Mouse (Mus musculus): ENCODE data around the gene Sphk1. TPM values are rescaled to one million over a fixed set of nuclear protein-coding genes. Genes with fewer than 3 reads are reported as not detected.
A peak's percentile ranks its signal among the peaks of the same experiment; 100 is the strongest.
"Not testable (repeated sequence)": the region's sequence is repeated elsewhere in the genome, so short reads cannot be mapped to it uniquely, and the experiment has no call there.

The Sphk1 gene
- polyA plus RNA-seq (2015; fragmentation: Nextera tagmentation; extraction: Ambion mirVana), result 3.1 and 3.3 TPM in 2 replicates

- 21% methylated on average over 11 of the region's 11 CpGs for WGBS
- Histone ChIP-seq H3K4me2 (peak within 1 kb of the TSS; percentile 73), H3K27ac (peak within 1 kb of the TSS; percentile 8; the same call in 1 of the 2 replicates), H3K4me1 (replicated peaks) (peaks cover 47% of the 10 kb centered on the region), H3K36me3 (no peaks in the 10 kb centered on the region), H3K27me3 (peaks cover 77% of the 10 kb centered on the region), H3K4me3 (peak within 1 kb of the TSS; percentile 44), H3K9ac (peak within 1 kb of the TSS; percentile 65), H3K9me3 (no peaks in the 10 kb centered on the region)
- no peak for ATAC-seq (ENCODE audit: low FRiP score)
Observed at GRCm38 (mm10) chr11:116530187-116531147, at the start of gene Sphk1. Sphk1 (plus strand) TSS chr11:116530925.

- Histone ChIP-seq H3K27me3 (no peaks in the 10 kb centered on the region), H3K9ac (no peak overlapping the region), H3K9me3 (no peaks in the 10 kb centered on the region), H3K36me3 (peaks cover 95% of the 10 kb centered on the region), H3K4me1 (replicated peaks) (no peaks in the 10 kb centered on the region), H3K4me3 (no peak overlapping the region), H3K27ac (no peak overlapping the region), H3K4me2 (no peak overlapping the region)
- no peak for ATAC-seq (ENCODE audit: low FRiP score)
- WGBS, result 89% methylated on average over 8 of the region's 8 CpGs
Observed at GRCm38 (mm10) chr11:116480975-116481374, 49.8 kb upstream of the Sphk1 start.

GRCm38 (mm10) chr11:116481776-116482175 lies 48.9 kb upstream of the Sphk1 start:
- H3K4me3 ChIP-seq, result no peak overlapping the region
- 85% methylated on average over 7 of the region's 7 CpGs for WGBS
- H3K27me3 ChIP-seq, result no peaks in the 10 kb centered on the region
- H3K36me3 ChIP-seq, result peaks cover 94% of the 10 kb centered on the region
- ATAC-seq (ENCODE audit: low FRiP score), result no peak
- no peak overlapping the region for H3K4me2 ChIP-seq
- H3K27ac ChIP-seq, result no peak overlapping the region
- H3K9me3 ChIP-seq, result no peaks in the 10 kb centered on the region
- H3K4me1 ChIP-seq (replicated peaks), result no peaks in the 10 kb centered on the region
- H3K9ac ChIP-seq, result no peak overlapping the region

DNA sequence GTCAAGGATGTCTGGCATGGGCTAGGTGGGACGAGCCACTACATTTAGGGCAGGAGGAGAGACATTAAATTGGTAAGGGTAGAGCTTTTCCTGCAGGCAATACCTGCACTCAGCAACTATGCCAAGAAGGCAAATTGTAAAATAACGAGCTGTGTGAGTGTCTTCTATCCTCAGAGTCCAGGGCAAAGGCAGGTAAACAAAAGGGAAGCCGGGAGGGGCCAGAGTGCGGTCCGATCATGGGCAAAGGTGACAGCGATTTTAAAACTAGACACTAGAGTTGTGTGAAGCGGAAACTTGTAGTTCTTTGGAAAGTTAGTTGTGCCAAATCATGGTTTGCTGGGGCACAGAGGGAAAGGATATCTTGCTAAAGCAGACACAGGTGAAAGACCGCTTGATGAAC lies 46.5 kb upstream of the Sphk1 start:
- H3K4me3 ChIP-seq, result no peak overlapping the region
- no peak overlapping the region for H3K4me2 ChIP-seq
- peaks cover 82% of the 10 kb centered on the region for H3K36me3 ChIP-seq
- 93% methylated on average over 8 of the region's 8 CpGs for WGBS
- no peak for ATAC-seq (ENCODE audit: low FRiP score)
- H3K4me1 ChIP-seq (replicated peaks), result peaks cover 16% of the 10 kb centered on the region
- no peak overlapping the region for H3K9ac ChIP-seq
- H3K9me3 ChIP-seq, result no peaks in the 10 kb centered on the region
- no peaks in the 10 kb centered on the region for H3K27me3 ChIP-seq
- no peak overlapping the region for H3K27ac ChIP-seq

DNA sequence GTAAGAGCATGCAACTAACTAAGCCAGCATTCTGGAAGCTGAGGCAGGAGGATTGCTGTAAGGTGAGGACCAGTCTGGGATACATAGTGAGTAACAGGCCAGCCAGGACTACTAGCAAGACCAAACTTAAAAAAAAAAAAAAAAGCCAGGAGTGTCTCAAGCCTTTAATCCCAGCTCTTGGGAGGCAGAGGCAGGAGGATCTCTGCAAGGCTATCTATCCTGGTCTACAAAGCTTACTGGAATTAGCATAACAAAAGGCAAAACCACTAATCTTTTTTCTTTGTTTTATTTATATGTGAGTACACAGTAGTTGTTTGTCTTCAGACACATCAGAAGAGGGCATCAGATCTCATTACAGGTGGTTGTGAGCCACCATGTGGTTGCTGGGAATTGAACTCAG lies 42.5 kb upstream of the Sphk1 start:
- Histone ChIP-seq H3K4me2 (no peak overlapping the region), H3K27me3 (no peaks in the 10 kb centered on the region), H3K27ac (no peak overlapping the region), H3K9ac (no peak overlapping the region), H3K4me3 (no peak overlapping the region), H3K4me1 (replicated peaks) (peaks cover 22% of the 10 kb centered on the region), H3K9me3 (no peaks in the 10 kb centered on the region), H3K36me3 (peaks cover 45% of the 10 kb centered on the region)
- ATAC-seq (ENCODE audit: low FRiP score), result no peak

GRCm38 (mm10) chr11:116488693-116489375 lies 41.9 kb upstream of the Sphk1 start:
- ATAC-seq (ENCODE audit: low FRiP score), result no peak
- 79% methylated on average over 14 of the region's 14 CpGs for WGBS
- Histone ChIP-seq H3K4me2 (peak overlapping the region; percentile 62), H3K9ac (peak overlapping the region; percentile 96), H3K27me3 (no peaks in the 10 kb centered on the region), H3K4me3 (peak overlapping the region; percentile 97), H3K27ac (no peak overlapping the region), H3K4me1 (replicated peaks) (peaks cover 23% of the 10 kb centered on the region), H3K9me3 (no peaks in the 10 kb centered on the region), H3K36me3 (peaks cover 39% of the 10 kb centered on the region)

DNA sequence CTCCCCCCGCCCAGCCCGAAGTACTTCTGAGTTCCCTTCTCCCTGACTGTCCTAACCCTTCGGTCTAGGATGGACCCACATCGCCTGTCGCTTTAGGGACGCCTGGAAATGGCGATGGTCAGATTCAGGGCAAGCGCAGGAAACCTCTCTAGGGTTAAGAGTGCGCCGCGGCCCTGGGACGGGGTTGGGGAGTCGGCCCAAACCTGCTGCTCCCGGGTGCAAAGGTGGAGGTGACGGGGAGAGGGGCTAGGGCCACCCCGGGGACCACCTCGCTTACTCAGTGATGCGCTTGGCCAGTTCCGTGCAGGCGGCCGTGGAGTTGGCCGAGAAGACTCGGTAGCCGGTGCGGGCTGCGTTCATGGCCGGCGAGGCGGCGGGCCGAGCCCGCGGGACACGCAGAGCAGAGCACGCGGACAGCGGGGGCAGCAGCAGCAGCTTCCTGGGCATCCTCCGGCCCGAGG lies 40.9 kb upstream of the Sphk1 start:
- peak; percentile 74 for ATAC-seq (ENCODE audit: low FRiP score)
- H3K9me3 ChIP-seq, result no peaks in the 10 kb centered on the region
- H3K4me1 ChIP-seq (replicated peaks), result peaks cover 33% of the 10 kb centered on the region
- no peaks in the 10 kb centered on the region for H3K27me3 ChIP-seq
- H3K4me2 ChIP-seq, result peak overlapping the region; percentile 62
- peak overlapping the region; percentile 96 for H3K9ac ChIP-seq
- H3K4me3 ChIP-seq, result peak overlapping the region; percentile 97
- peaks cover 30% of the 10 kb centered on the region for H3K36me3 ChIP-seq
- 0% methylated on average over 37 of the region's 39 CpGs for WGBS
- H3K27ac ChIP-seq, result peak overlapping the region; percentile 92

GRCm38 (mm10) chr11:116490232-116491107 lies 40.3 kb upstream of the Sphk1 start:
- peak; percentile 91 for ATAC-seq (ENCODE audit: low FRiP score)
- Histone ChIP-seq H3K9ac (peak overlapping the region; percentile 96), H3K27ac (peak overlapping the region; percentile 92), H3K4me3 (peak overlapping the region; percentile 97), H3K36me3 (peaks cover 24% of the 10 kb centered on the region), H3K4me1 (replicated peaks) (peaks cover 39% of the 10 kb centered on the region), H3K27me3 (no peaks in the 10 kb centered on the region), H3K9me3 (no peaks in the 10 kb centered on the region), H3K4me2 (peak overlapping the region; percentile 62)
- under 1% methylated on average over 50 of the region's 62 CpGs for WGBS

DNA sequence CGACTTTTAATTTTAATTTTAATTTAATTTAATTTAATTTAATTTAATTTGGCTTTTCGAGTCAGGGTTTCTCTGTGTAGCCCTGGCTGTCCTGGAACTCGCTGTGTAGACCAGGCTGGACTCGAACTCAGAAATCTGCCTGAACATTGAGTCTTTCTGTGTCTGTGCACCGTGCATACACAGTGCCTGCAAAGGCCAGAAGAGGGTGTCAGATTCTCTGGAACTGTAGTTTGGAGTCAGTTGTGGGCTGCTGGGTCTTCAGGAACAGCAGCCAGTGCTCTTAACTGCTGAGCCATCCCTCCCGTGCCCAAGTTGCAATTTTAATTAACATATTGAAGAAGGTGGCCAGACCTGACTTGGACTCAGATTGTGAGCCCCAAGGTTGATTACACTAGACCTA lies 39.4 kb upstream of the Sphk1 start:
- no peak for ATAC-seq (ENCODE audit: low FRiP score)
- WGBS, result 75% methylated on average over 6 of the region's 6 CpGs
- Histone ChIP-seq H3K4me3 (no peak overlapping the region), H3K27ac (no peak overlapping the region), H3K4me2 (peak overlapping the region; percentile 62; the same call in 1 of the 2 replicates), H3K9ac (no peak overlapping the region), H3K9me3 (no peaks in the 10 kb centered on the region), H3K27me3 (no peaks in the 10 kb centered on the region), H3K36me3 (peaks cover 15% of the 10 kb centered on the region), H3K4me1 (replicated peaks) (peaks cover 39% of the 10 kb centered on the region)

GRCm38 (mm10) chr11:116492507-116492906 lies 38.2 kb upstream of the Sphk1 start:
- WGBS, result 82% methylated on average over 1 of the region's 1 CpGs
- ATAC-seq (ENCODE audit: low FRiP score); H3K4me2 ChIP-seq: not testable (repeated sequence)

GRCm38 (mm10) chr11:116493191-116493590 lies 37.5 kb upstream of the Sphk1 start:
- ATAC-seq (ENCODE audit: low FRiP score), result no peak
- H3K4me2 ChIP-seq, result no peak overlapping the region
- WGBS, result 81% methylated on average over 5 of the region's 5 CpGs
- no peaks in the 10 kb centered on the region for H3K36me3 ChIP-seq
- no peaks in the 10 kb centered on the region for H3K27me3 ChIP-seq
- no peak overlapping the region for H3K4me3 ChIP-seq
- peaks cover 32% of the 10 kb centered on the region for H3K4me1 ChIP-seq (replicated peaks)
- no peak overlapping the region for H3K27ac ChIP-seq
- no peak overlapping the region for H3K9ac ChIP-seq
- H3K9me3 ChIP-seq, result no peaks in the 10 kb centered on the region

More at GRCm38 (mm10) chr11:116492507-116492906, 38.2 kb upstream of the Sphk1 start:
- H3K4me1 ChIP-seq (replicated peaks), result peaks cover 39% of the 10 kb centered on the region
- not testable (repeated sequence) for H3K9ac ChIP-seq, H3K9me3 ChIP-seq, H3K36me3 ChIP-seq, H3K27me3 ChIP-seq, H3K27ac ChIP-seq, H3K4me3 ChIP-seq

All from hindbrain, embryonic 13.5 days (tissue).